Mouse (Mus musculus) E14TG2a.4 (cell line): ENCODE data around the gene Magi1.

Source experiments
- CTCF ChIP-seq: conservative IDR thresholded peaks from 2 replicates; pipeline ENCODE4 v1.5.1; 2014; ENCODE audit warnings: low read length
- NANOG ChIP-seq: IDR thresholded peaks from 2 replicates; pipeline ENCODE4 v1.6.1; 2014; ENCODE audit warnings: borderline replicate concordance, low read length, mixed read lengths
- POU5F1 ChIP-seq: IDR thresholded peaks from 2 replicates; pipeline ENCODE4 v1.6.1; 2014; ENCODE audit warnings: low read length, borderline replicate concordance

GRCm38 (mm10) chr6:94011521-94011920 lies 272.2 kb downstream of the Magi1 start:
- TF ChIP-seq CTCF, result no peak
- TF ChIP-seq NANOG, result no peak
- TF ChIP-seq POU5F1, result no peak
